Mouse (Mus musculus) MEL (cell line): Measurements from ENCODE around the gene Il12rb1. TPM values are rescaled to one million over a fixed set of nuclear protein-coding genes. Genes with fewer than 3 reads are reported as not detected.

Experiments used
- DNase-seq: peaks from one replicate; pipeline ENCODE4 v3.0.0; 2011; ENCODE audit warnings: low read depth, low spot score
- H3K27ac ChIP-seq: 2 replicates; pipeline ENCODE4 v1.5.1; 2012; ENCODE audit warnings: low read depth, mild to moderate bottlenecking, control low read depth, low read length, moderate library complexity; ENCODE audit not compliant: control insufficient read depth
- H3K27me3 ChIP-seq, 2 experiments: fragments of 150-350 bp in 1 of 2; sonication (generic) in 1 of 2; 2 replicates each; pipeline ENCODE4 v1.6.1; 2012; ENCODE audit warnings: low read length in 2 of 2, mild to moderate bottlenecking in 2 of 2, improper control_type of control experiment in 1 of 2, moderate library complexity in 1 of 2; ENCODE audit not compliant: insufficient read depth in 2 of 2, control insufficient read depth in 1 of 2
- H3K36me3 ChIP-seq, 2 experiments: 2 replicates each; pipeline ENCODE4 v1.6.1; 2012 to 2014; ENCODE audit warnings: low read length in 2 of 2, improper control_type of control experiment in 1 of 2, inconsistent platforms in 1 of 2, mild to moderate bottlenecking in 1 of 2; ENCODE audit not compliant: insufficient read depth in 2 of 2, control insufficient read depth in 1 of 2
- H3K4me1 ChIP-seq, 2 experiments: fragments of 150-350 bp in 1 of 2; sonication (generic) in 1 of 2; 2 replicates each; pipeline ENCODE4 v1.6.1; 2012; ENCODE audit warnings: low read length in 2 of 2, improper control_type of control experiment in 1 of 2, mild to moderate bottlenecking in 1 of 2; ENCODE audit not compliant: insufficient read depth in 2 of 2, control insufficient read depth in 1 of 2
- H3K4me3 ChIP-seq, 2 experiments: fragments of 150-350 bp in 1 of 2; sonication (generic) in 1 of 2; 2 replicates each; pipeline ENCODE4 v1.5.1; 2012; ENCODE audit warnings: low read depth in 2 of 2, low read length in 2 of 2, mild to moderate bottlenecking in 2 of 2, moderate library complexity in 2 of 2, control low read depth in 1 of 2, improper control_type of control experiment in 1 of 2; ENCODE audit not compliant: control insufficient read depth in 1 of 2, insufficient read depth in 1 of 2
- H3K79me2 ChIP-seq: 2 replicates; pipeline ENCODE4 v1.6.1; 2012; ENCODE audit warnings: mild to moderate bottlenecking, low read length, moderate library complexity; ENCODE audit not compliant: control insufficient read depth, poor library complexity, insufficient read depth
- H3K9ac ChIP-seq: 2 replicates; pipeline ENCODE4 v1.6.1; 2012; ENCODE audit warnings: low read depth, mild to moderate bottlenecking, control low read depth, low read length, moderate library complexity; ENCODE audit not compliant: control insufficient read depth, poor library complexity, severe bottlenecking
- H3K9me3 ChIP-seq: fragments of 150-350 bp; sonication (generic); replicated peaks from 2 replicates; pipeline ENCODE4 v1.6.1; 2012; ENCODE audit warnings: mild to moderate bottlenecking, low read length, improper control_type of control experiment, moderate library complexity; ENCODE audit not compliant: insufficient read depth
- BHLHE40 ChIP-seq: IDR thresholded peaks from 2 replicates; pipeline ENCODE4 v1.6.1; 2012; ENCODE audit warnings: low read depth, mild to moderate bottlenecking, inconsistent platforms, low read length, improper control_type of control experiment, borderline replicate concordance
- CHD1 ChIP-seq: IDR thresholded peaks from 2 replicates; pipeline ENCODE4 v1.6.1; 2012; ENCODE audit warnings: low read depth, mild to moderate bottlenecking, inconsistent platforms, low read length, improper control_type of control experiment
- E2F4 ChIP-seq: IDR thresholded peaks from 2 replicates; pipeline ENCODE4 v1.6.1; 2011; ENCODE audit warnings: low read depth, low read length, improper control_type of control experiment, borderline replicate concordance
- EP300 ChIP-seq, 2 experiments: IDR thresholded peaks; 2 replicates each; pipeline ENCODE4 v1.6.1; 2011; ENCODE audit warnings: improper control_type of control experiment in 2 of 2, low read length in 2 of 2, low read depth in 1 of 2, mild to moderate bottlenecking in 1 of 2
- JUND ChIP-seq: IDR thresholded peaks from 2 replicates; pipeline ENCODE4 v1.6.1; 2011; ENCODE audit warnings: low read depth, mild to moderate bottlenecking, improper control_type of control experiment, low read length
- KAT2A ChIP-seq: conservative IDR thresholded peaks from 2 replicates; pipeline ENCODE4 v1.6.1; 2012; ENCODE audit warnings: low read depth, low read length, improper control_type of control experiment, inconsistent platforms
- MAFK ChIP-seq: IDR thresholded peaks from 2 replicates; pipeline ENCODE4 v1.6.1; 2011; ENCODE audit warnings: low read depth, mild to moderate bottlenecking, low read length, improper control_type of control experiment, borderline replicate concordance
- MAX ChIP-seq: IDR thresholded peaks from 2 replicates; pipeline ENCODE4 v1.6.1; 2011; ENCODE audit warnings: low read length, improper control_type of control experiment
- MAZ ChIP-seq: IDR thresholded peaks from 2 replicates; pipeline ENCODE4 v1.6.1; 2012; ENCODE audit warnings: low read depth, mild to moderate bottlenecking, inconsistent platforms, low read length, improper control_type of control experiment
- MEF2A ChIP-seq: IDR thresholded peaks from 2 replicates; pipeline ENCODE4 v1.6.1; 2014; ENCODE audit warnings: low read depth, mild to moderate bottlenecking, inconsistent platforms, low read length, improper control_type of control experiment; ENCODE audit not compliant: poor library complexity, insufficient replicate concordance, severe bottlenecking; ENCODE audit errors: extremely low read depth
- MXI1 ChIP-seq: IDR thresholded peaks from 2 replicates; pipeline ENCODE4 v1.6.1; 2011; ENCODE audit warnings: mild to moderate bottlenecking, low read depth, low read length, improper control_type of control experiment
- MYC ChIP-seq: IDR thresholded peaks from 2 replicates; pipeline ENCODE4 v1.6.1; 2011; ENCODE audit warnings: low read depth, mild to moderate bottlenecking, low read length, improper control_type of control experiment, moderate library complexity
- NELFE ChIP-seq: IDR thresholded peaks from 2 replicates; pipeline ENCODE4 v1.6.1; 2011; ENCODE audit warnings: low read depth, low read length, improper control_type of control experiment
- RCOR1 ChIP-seq: IDR thresholded peaks from 2 replicates; pipeline ENCODE4 v1.6.1; 2012; ENCODE audit warnings: low read depth, mild to moderate bottlenecking, inconsistent platforms, low read length, improper control_type of control experiment
- SIN3A ChIP-seq: IDR thresholded peaks from 2 replicates; pipeline ENCODE4 v1.6.1; 2012; ENCODE audit warnings: low read length, improper control_type of control experiment, inconsistent platforms
- TBP ChIP-seq: IDR thresholded peaks from 2 replicates; pipeline ENCODE4 v1.8.0; 2011; ENCODE audit warnings: low read depth, low read length, improper control_type of control experiment
- UBTF ChIP-seq: IDR thresholded peaks from 2 replicates; pipeline ENCODE4 v1.6.1; 2012; ENCODE audit warnings: low read depth, mild to moderate bottlenecking, inconsistent platforms, low read length, improper control_type of control experiment, moderate library complexity, borderline replicate concordance; ENCODE audit not compliant: insufficient read depth
- USF1 ChIP-seq: IDR thresholded peaks from 2 replicates; pipeline ENCODE4 v1.6.1; 2014; ENCODE audit warnings: low read depth, mild to moderate bottlenecking, inconsistent platforms, low read length, improper control_type of control experiment, moderate library complexity
- ZNF384 ChIP-seq: IDR thresholded peaks from 2 replicates; pipeline ENCODE4 v1.6.1; 2012; ENCODE audit warnings: low read depth, mild to moderate bottlenecking, inconsistent platforms, low read length, improper control_type of control experiment
- polyA plus RNA-seq, 2 experiments: library from polyadenylated mRNA; stranded (reverse) in 1 of 2; unstranded in 1 of 2; fragments of >175 nt in 1 of 2; fragments of >200 nt in 1 of 2; gene quantifications; 2 replicates each; pipeline versions ENCODE4 v1.2.1 to v1.2.4; 2012; ENCODE audit warnings: low replicate concordance in 2 of 2, low read depth in 1 of 2; ENCODE audit not compliant: insufficient read length in 2 of 2, insufficient read depth in 1 of 2, missing spikeins in 1 of 2
- total RNA-seq: library from RNA; depleted of rRNA; stranded (reverse); fragments of 300-350 nt; gene quantifications from 2 replicates; pipeline ENCODE4 v1.2.3, GENCODE M21; 2012

Il12rb1 gene
- total and polyA plus RNA-seq, 3 experiments, result 1.2 to 2.2 TPM; not detected in 1

DNA sequence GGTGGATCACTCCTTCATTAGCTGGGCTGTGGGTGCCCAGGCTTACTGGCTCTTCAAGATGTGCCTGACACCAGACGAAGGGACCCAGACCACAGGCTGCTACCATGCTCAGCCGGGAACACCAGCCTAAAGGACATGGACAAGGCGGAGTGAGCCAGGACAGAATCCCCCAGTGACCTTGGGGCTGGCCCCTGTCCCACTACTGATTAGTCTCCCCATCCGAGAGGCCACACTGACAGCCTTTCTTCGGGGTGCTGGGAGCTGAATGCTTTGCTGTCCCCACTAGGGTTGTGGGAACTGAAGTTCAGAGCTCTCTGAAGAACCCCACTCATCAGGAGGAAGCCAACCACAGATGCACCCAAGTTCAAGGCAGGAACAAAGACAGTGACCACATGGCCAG lies 33.0 kb upstream of the Il12rb1 start:
- Histone ChIP-seq H3K79me2 (peaks cover 15% of the 10 kb centered on the region), H3K36me3 (peaks cover 0 to 3% of the 10 kb centered on the region in 2 experiments; a peak in 2 of 4 replicates), H3K4me1 (peaks cover 0 to 16% of the 10 kb centered on the region in 2 experiments; a peak in 2 of 4 replicates), H3K4me3 (no peak overlapping the region), H3K27ac (no peak overlapping the region), H3K27me3 (no peaks in the 10 kb centered on the region), H3K9me3 (no peaks in the 10 kb centered on the region), H3K9ac (no peak overlapping the region)
- DNase-seq, result no peak
- TF ChIP-seq MYC, result no peak
- no peak for TF ChIP-seq MAX
- TF ChIP-seq UBTF, result no peak
- TF ChIP-seq RCOR1, result no peak
- no peak for TF ChIP-seq EP300 (IDR thresholded peaks at IDR 0.05; ENCODE audit: low read depth in 1 of 2, low read length in 2 of 2)
- no peak for TF ChIP-seq SIN3A
- TF ChIP-seq TBP, result no peak
- TF ChIP-seq JUND, result no peak
- no peak for TF ChIP-seq BHLHE40
- no peak for TF ChIP-seq USF1
- TF ChIP-seq ZNF384, result no peak
- no peak for TF ChIP-seq MEF2A
- TF ChIP-seq NELFE, result no peak
- TF ChIP-seq CHD1, result no peak

DNA sequence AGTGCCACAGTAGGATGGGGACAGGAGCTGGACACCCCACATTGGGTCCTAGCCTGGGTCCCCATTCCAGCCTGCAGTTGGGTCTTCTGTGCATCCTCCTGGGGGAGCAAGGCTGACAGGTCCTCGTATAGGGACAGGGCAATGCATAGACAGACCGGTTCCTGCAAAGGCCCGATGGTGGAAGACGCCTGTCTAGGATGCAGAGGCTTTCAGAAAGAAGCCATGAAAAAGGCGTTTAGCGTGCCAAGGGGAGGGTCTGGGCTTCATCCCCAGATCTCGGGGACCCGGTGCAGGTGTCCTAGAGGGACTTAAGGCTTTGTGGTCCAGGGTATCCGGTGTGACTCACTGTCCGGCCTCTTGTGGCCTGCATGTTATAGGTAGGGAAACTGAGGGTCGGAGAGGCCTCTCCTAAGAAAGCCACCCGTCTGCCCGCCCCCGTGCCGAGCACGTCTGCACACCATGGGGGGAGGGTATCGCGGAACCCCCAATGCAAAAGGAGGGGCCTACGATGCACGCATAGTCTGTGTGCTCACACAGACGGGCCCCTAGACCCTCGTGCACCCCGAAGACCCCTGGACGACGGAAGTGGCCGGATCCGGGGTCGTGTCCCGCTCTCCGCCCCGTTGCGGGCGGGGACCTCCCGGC lies 32.3 kb upstream of the Il12rb1 start:
- Histone ChIP-seq H3K27me3 (no peaks in the 10 kb centered on the region), H3K9ac (peak overlapping the region; percentile 79), H3K79me2 (peaks cover 15% of the 10 kb centered on the region), H3K9me3 (no peaks in the 10 kb centered on the region), H3K4me1 (peaks cover 0 to 19% of the 10 kb centered on the region in 2 experiments; a peak in 2 of 4 replicates), H3K4me3 (peak overlapping the region; percentile 67 to 77), H3K27ac (no peak overlapping the region), H3K36me3 (peaks cover 0 to 5% of the 10 kb centered on the region in 2 experiments; a peak in 2 of 4 replicates)
- DNase-seq, result peak; percentile 43
- no peak for TF ChIP-seq KAT2A
- no peak for TF ChIP-seq MAFK
- no peak for TF ChIP-seq E2F4
- no peak for TF ChIP-seq MXI1
- TF ChIP-seq UBTF, result no peak
- TF ChIP-seq MAZ, result 0 out of 2 replicates have a peak, but pooled peaks have one; percentile 77
- TF ChIP-seq MAX, result peak; percentile 2; the same call in 1 of the 2 replicates
